Mouse (Mus musculus): ENCODE measurements at regions not wholly inside any gene's neighbourhood (a gene's known extent, or its start where the extent isn't known, plus 50 kb on each side); places are given as distances from the start of the nearest gene placed in this dataset.
A peak's percentile ranks its signal among the peaks of the same experiment; 100 is the strongest.

GRCm38 (mm10) chr3:58300801-58301485 is 113.6 kb upstream of the Tsc22d2 start:
- no peak for ATAC-seq (ENCODE audit: poor library complexity, severe bottlenecking)

- no peak for ATAC-seq (ENCODE audit: poor library complexity, severe bottlenecking)
Measured at GRCm38 (mm10) chr3:58302322-58302721, 112.2 kb upstream of the Tsc22d2 start.

- ATAC-seq (ENCODE audit: poor library complexity, severe bottlenecking) = no peak
Measured at GRCm38 (mm10) chr3:58303746-58304145, 110.8 kb upstream of the Tsc22d2 start.

- ATAC-seq (ENCODE audit: poor library complexity, severe bottlenecking) = no peak
Measured at GRCm38 (mm10) chr3:58309601-58310000, 104.9 kb upstream of the Tsc22d2 start.

- ATAC-seq (ENCODE audit: poor library complexity, severe bottlenecking) = no peak
Measured at GRCm38 (mm10) chr3:58310390-58310789, 104.1 kb upstream of the Tsc22d2 start.

- no peak for ATAC-seq (ENCODE audit: poor library complexity, severe bottlenecking)
Measured at GRCm38 (mm10) chr3:58311104-58311685, 103.3 kb upstream of the Tsc22d2 start.

- no peak for ATAC-seq (ENCODE audit: poor library complexity, severe bottlenecking)
Measured at GRCm38 (mm10) chr3:58312623-58313022, 101.9 kb upstream of the Tsc22d2 start.

- ATAC-seq (ENCODE audit: poor library complexity, severe bottlenecking) = no peak
Measured at GRCm38 (mm10) chr3:58315236-58315635, 99.3 kb upstream of the Tsc22d2 start.

- no peak for ATAC-seq (ENCODE audit: poor library complexity, severe bottlenecking)
Measured at GRCm38 (mm10) chr3:58317240-58317639, 97.3 kb upstream of the Tsc22d2 start.

- ATAC-seq (ENCODE audit: poor library complexity, severe bottlenecking) = no peak
Measured at GRCm38 (mm10) chr3:58318756-58319155, 95.8 kb upstream of the Tsc22d2 start.

- ATAC-seq (ENCODE audit: poor library complexity, severe bottlenecking) = no peak
Measured at GRCm38 (mm10) chr3:58319463-58319862, 95.1 kb upstream of the Tsc22d2 start.

GRCm38 (mm10) chr3:58320812-58321211 is 93.7 kb upstream of the Tsc22d2 start:
- ATAC-seq (ENCODE audit: poor library complexity, severe bottlenecking) = no peak

GRCm38 (mm10) chr3:58322322-58322721 is 92.2 kb upstream of the Tsc22d2 start:
- no peak for ATAC-seq (ENCODE audit: poor library complexity, severe bottlenecking)

GRCm38 (mm10) chr3:58327721-58328120 is 86.8 kb upstream of the Tsc22d2 start:
- ATAC-seq (ENCODE audit: poor library complexity, severe bottlenecking) = no peak

GRCm38 (mm10) chr3:58330186-58330585 is 84.3 kb upstream of the Tsc22d2 start:
- ATAC-seq (ENCODE audit: poor library complexity, severe bottlenecking) = no peak

GRCm38 (mm10) chr3:58333997-58334396 is 80.5 kb upstream of the Tsc22d2 start:
- no peak for ATAC-seq (ENCODE audit: poor library complexity, severe bottlenecking)

- ATAC-seq (ENCODE audit: poor library complexity, severe bottlenecking) = no peak
Measured at GRCm38 (mm10) chr3:58335277-58335676, 79.2 kb upstream of the Tsc22d2 start.

GRCm38 (mm10) chr3:58336135-58336534 is 78.4 kb upstream of the Tsc22d2 start:
- no peak for ATAC-seq (ENCODE audit: poor library complexity, severe bottlenecking)

GRCm38 (mm10) chr3:58336590-58336989 is 77.9 kb upstream of the Tsc22d2 start:
- no peak for ATAC-seq (ENCODE audit: poor library complexity, severe bottlenecking)

GRCm38 (mm10) chr3:58338976-58339375 is 75.5 kb upstream of the Tsc22d2 start:
- ATAC-seq (ENCODE audit: poor library complexity, severe bottlenecking) = no peak

- no peak for ATAC-seq (ENCODE audit: poor library complexity, severe bottlenecking)
Measured at GRCm38 (mm10) chr3:58342096-58342495, 72.4 kb upstream of the Tsc22d2 start.

- ATAC-seq (ENCODE audit: poor library complexity, severe bottlenecking) = peak; percentile 96
Measured at GRCm38 (mm10) chr3:58362563-58362962, 52.0 kb upstream of the Tsc22d2 start.

- ATAC-seq (ENCODE audit: poor library complexity, severe bottlenecking) = no peak
Measured at GRCm38 (mm10) chr3:58364526-58364925, 50.0 kb upstream of the Tsc22d2 start.
